Mouse (Mus musculus) CH12.LX (cell line): ENCODE data around the gene Zdhhc8. TPM values are rescaled to one million over a fixed set of nuclear protein-coding genes. Genes with fewer than 3 reads are reported as not detected.
A peak's percentile ranks its signal among the peaks of the same experiment; 100 is the strongest.

Experiments
- DNase-seq: peaks from one replicate; pipeline ENCODE4 v3.0.0-alpha.2; 2013; ENCODE audit errors: extremely low read depth
- H3K27ac ChIP-seq: 2 replicates; pipeline ENCODE4 v1.5.1; 2012; ENCODE audit warnings: low read depth, mild to moderate bottlenecking, control low read depth, moderate library complexity; ENCODE audit not compliant: insufficient read depth
- H3K27me3 ChIP-seq: replicated peaks from 2 replicates; pipeline ENCODE3; 2012; ENCODE audit warnings: inconsistent platforms
- H3K36me3 ChIP-seq, 2 experiments: replicated peaks in 1 of 2; 2 replicates each; pipeline versions ENCODE3 to v1.6.1; 2012; ENCODE audit warnings: inconsistent platforms in 1 of 2, low read length in 1 of 2, mild to moderate bottlenecking in 1 of 2, mixed read lengths in 1 of 2, moderate library complexity in 1 of 2; ENCODE audit not compliant: control insufficient read depth in 1 of 2, insufficient read depth in 1 of 2
- H3K4me1 ChIP-seq, 2 experiments: 2 replicates each; pipeline ENCODE4 v1.6.1; 2012; ENCODE audit warnings: inconsistent platforms in 1 of 2, moderate library complexity in 1 of 2; ENCODE audit not compliant: insufficient read depth in 2 of 2, control insufficient read depth in 1 of 2
- H3K4me2 ChIP-seq: 2 replicates; pipeline ENCODE4 v1.6.1; 2012; ENCODE audit warnings: low read depth, mild to moderate bottlenecking, control low read depth; ENCODE audit not compliant: poor library complexity, insufficient read depth, severe bottlenecking
- H3K4me3 ChIP-seq, 3 experiments: fragments of 150-350 bp in 1 of 3; sonication (generic) in 1 of 3; replicated peaks in 1 of 3; 2 replicates each; pipeline versions ENCODE3 to v1.5.1; 2011 to 2012; ENCODE audit warnings: low read depth in 2 of 3, low read length in 2 of 3, mild to moderate bottlenecking in 2 of 3, moderate library complexity in 2 of 3, control low read depth in 1 of 3, improper control_type of control experiment in 1 of 3, inconsistent platforms in 1 of 3, mixed read lengths in 1 of 3; ENCODE audit not compliant: poor library complexity in 1 of 3
- H3K79me2 ChIP-seq: replicated peaks from 2 replicates; pipeline ENCODE4 v1.6.1; 2012; ENCODE audit warnings: mild to moderate bottlenecking, moderate library complexity; ENCODE audit not compliant: control insufficient read depth, poor library complexity, insufficient read depth, severe bottlenecking; ENCODE audit errors: extremely low read depth
- H3K9ac ChIP-seq: 2 replicates; pipeline ENCODE4 v1.6.1; 2012; ENCODE audit warnings: low read depth, mild to moderate bottlenecking, control low read depth, moderate library complexity; ENCODE audit not compliant: insufficient read depth
- H3K9me3 ChIP-seq: replicated peaks from 2 replicates; pipeline ENCODE3; 2012; ENCODE audit warnings: low read length, inconsistent platforms, mixed read lengths
- BHLHE40 ChIP-seq: IDR thresholded peaks from 2 replicates; pipeline ENCODE4 v1.6.1; 2011; ENCODE audit warnings: mild to moderate bottlenecking, low read depth, low read length, improper control_type of control experiment
- CHD1 ChIP-seq: IDR thresholded peaks from 2 replicates; pipeline ENCODE4 v1.6.1; 2012; ENCODE audit warnings: low read depth, low read length, improper control_type of control experiment, inconsistent platforms
- E2F4 ChIP-seq: IDR thresholded peaks from 2 replicates; pipeline ENCODE4 v1.6.1; 2011; ENCODE audit warnings: low read depth, low read length, improper control_type of control experiment; ENCODE audit not compliant: insufficient replicate concordance
- HCFC1 ChIP-seq: IDR thresholded peaks from 2 replicates; pipeline ENCODE4 v1.6.1; 2012; ENCODE audit warnings: low read depth, mild to moderate bottlenecking, inconsistent platforms, low read length, improper control_type of control experiment
- JUN ChIP-seq: IDR thresholded peaks from 2 replicates; pipeline ENCODE4 v1.6.1; 2011; ENCODE audit warnings: low read depth, mild to moderate bottlenecking, low read length, improper control_type of control experiment, moderate library complexity; ENCODE audit not compliant: insufficient read depth
- JUND ChIP-seq: conservative IDR thresholded peaks from 2 replicates; pipeline ENCODE4 v1.6.1; 2011; ENCODE audit warnings: low read depth, low read length, improper control_type of control experiment
- MAX ChIP-seq: IDR thresholded peaks from 2 replicates; pipeline ENCODE4 v1.6.1; 2011; ENCODE audit warnings: low read length, improper control_type of control experiment
- MAZ ChIP-seq: IDR thresholded peaks from 2 replicates; pipeline ENCODE4 v1.6.1; 2012; ENCODE audit warnings: low read depth, mild to moderate bottlenecking, inconsistent platforms, low read length, improper control_type of control experiment, moderate library complexity
- MEF2A ChIP-seq: IDR thresholded peaks from 2 replicates; pipeline ENCODE4 v1.6.1; 2014; ENCODE audit warnings: low read depth, mild to moderate bottlenecking, inconsistent platforms, low read length, improper control_type of control experiment, borderline replicate concordance
- MXI1 ChIP-seq: IDR thresholded peaks from 2 replicates; pipeline ENCODE4 v1.6.1; 2011; ENCODE audit warnings: mild to moderate bottlenecking, low read depth, low read length, improper control_type of control experiment
- NRF1 ChIP-seq: IDR thresholded peaks from 2 replicates; pipeline ENCODE4 v1.6.1; 2014; ENCODE audit warnings: low read depth, mild to moderate bottlenecking, inconsistent platforms, low read length, improper control_type of control experiment, moderate library complexity
- PAX5 ChIP-seq: IDR thresholded peaks from 2 replicates; pipeline ENCODE4 v1.6.1; 2012; ENCODE audit warnings: low read length, inconsistent platforms, mixed read lengths
- POLR2A ChIP-seq: IDR thresholded peaks from 2 replicates; pipeline ENCODE4 v1.6.1; 2011; ENCODE audit warnings: low read depth, mild to moderate bottlenecking, improper control_type of control experiment, low read length
- RAD21 ChIP-seq: IDR thresholded peaks from 2 replicates; pipeline ENCODE4 v1.6.1; 2011; ENCODE audit warnings: low read depth, mild to moderate bottlenecking, low read length, improper control_type of control experiment, moderate library complexity
- RCOR1 ChIP-seq: conservative IDR thresholded peaks from 2 replicates; pipeline ENCODE4 v1.6.1; 2012; ENCODE audit warnings: low read depth, mild to moderate bottlenecking, inconsistent platforms, low read length, improper control_type of control experiment
- SMC3 ChIP-seq: IDR thresholded peaks from 2 replicates; pipeline ENCODE4 v1.6.1; 2011; ENCODE audit warnings: low read depth, low read length, improper control_type of control experiment
- TBP ChIP-seq: conservative IDR thresholded peaks from 2 replicates; pipeline ENCODE4 v1.6.1; 2011; ENCODE audit warnings: low read depth, low read length, improper control_type of control experiment
- TCF12 ChIP-seq: IDR thresholded peaks from 2 replicates; pipeline ENCODE4 v1.6.1; 2014; ENCODE audit warnings: low read depth, mild to moderate bottlenecking, inconsistent platforms, low read length, improper control_type of control experiment
- UBTF ChIP-seq: IDR thresholded peaks from 2 replicates; pipeline ENCODE4 v1.6.1; 2012; ENCODE audit warnings: low read depth, mild to moderate bottlenecking, inconsistent platforms, low read length, improper control_type of control experiment, moderate library complexity
- USF2 ChIP-seq: conservative IDR thresholded peaks from 2 replicates; pipeline ENCODE4 v1.6.1; 2011; ENCODE audit warnings: low read depth, low read length, improper control_type of control experiment
- ZNF384 ChIP-seq: IDR thresholded peaks from 2 replicates; pipeline ENCODE4 v1.6.1; 2012; ENCODE audit warnings: low read depth, low read length, improper control_type of control experiment, inconsistent platforms
- dilution Hi-C: fragments of 300-500 bp; cut with MboI; formaldehyde crosslinking; loops from 2 replicates; pipeline ENCODE4 v1.14.3; 2020; ENCODE audit warnings: low sequenced_read_pairs; ENCODE audit not compliant: extremely low pct_unique_long_range_greater_than_20kb, extremely low pct_ligation_motif_present
- in situ Hi-C: fragments of 300-500 bp; cut with MboI; formaldehyde crosslinking; loops from 3 replicates; pipeline ENCODE4 v1.14.3; 2019; ENCODE audit warnings: low sequenced_read_pairs, low pct_ligation_motif_present, low pct_unique_long_range_greater_than_20kb, mixed read lengths
- polyA plus RNA-seq: library from polyadenylated mRNA; unstranded; fragments of >175 nt; gene quantifications from 2 replicates; pipeline ENCODE4 v1.2.1, GENCODE M21; 2012; ENCODE audit warnings: low read depth; ENCODE audit not compliant: insufficient read length
- total RNA-seq, 2 experiments: library from RNA; depleted of rRNA; stranded (reverse); fragments of 300-350 nt in 1 of 2; fragments of >200 nt in 1 of 2; gene quantifications; 2 replicates each; pipeline ENCODE4 v1.2.3; 2012 to 2014

Zdhhc8 gene
- total RNA-seq (2012; rRNA removed) (10.3 and 12.1 TPM in 2 replicates), total RNA-seq (2014; rRNA removed) (3.2 and 3.6 TPM in 2 replicates), polyA plus RNA-seq (9.5 and 15.2 TPM in 2 replicates)

DNA sequence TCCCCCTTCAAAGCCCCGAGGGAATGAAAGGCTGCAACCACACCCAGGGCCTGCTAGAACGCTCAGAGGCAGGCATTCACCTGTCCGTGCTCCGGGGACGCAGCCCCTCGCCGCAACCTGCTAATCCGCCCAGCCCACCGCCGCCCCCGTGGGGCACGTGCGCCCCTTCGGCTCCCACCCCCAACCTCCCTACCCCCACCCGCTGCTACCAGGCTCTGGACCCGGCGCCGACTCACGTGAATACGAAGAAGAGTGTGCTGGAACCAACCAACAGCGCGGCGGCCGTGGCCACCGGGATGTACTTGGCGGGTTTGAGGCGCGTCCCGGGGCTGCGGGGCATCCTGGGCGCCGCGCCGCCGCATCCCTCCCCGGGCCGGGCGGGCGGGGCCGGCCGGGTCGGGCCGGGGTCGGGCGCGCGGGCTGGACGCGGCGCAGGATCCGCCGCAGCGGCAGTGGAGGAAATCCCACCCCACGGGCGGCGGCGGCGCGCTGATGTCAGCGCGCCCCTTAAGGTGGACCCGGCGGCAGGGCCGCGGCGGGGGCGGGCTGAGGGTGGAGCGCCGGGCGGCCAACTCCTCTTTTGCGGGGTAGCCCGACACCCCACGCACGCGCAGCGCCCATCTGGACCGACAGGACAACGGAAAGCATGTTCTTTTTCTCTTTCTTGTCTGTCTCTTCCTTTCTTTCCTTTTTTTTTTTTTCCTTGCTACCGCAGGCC is at the start of gene Zdhhc8:
Zdhhc8 (minus strand) TSS at position 466 of the 718 bp plus-strand sequence.
- H3K4me1 ChIP-seq = peaks cover 19 to 59% of the 10 kb centered on the region in 2 experiments
- no peaks in the 10 kb centered on the region for H3K9me3 ChIP-seq
- H3K27me3 ChIP-seq = no peaks in the 10 kb centered on the region
- in situ Hi-C loops (no loop called here), dilution Hi-C loops (no loop called here)
- TF ChIP-seq E2F4 (no peak), ZNF384 (no peak), UBTF (peak; percentile 63; the same call in 1 of the 2 replicates), RCOR1 (no peak), USF2 (no peak), MAX (no peak), MEF2A (no peak), MXI1 (peak; percentile 56; the same call in 1 of the 2 replicates), NRF1 (peak; percentile 81), RAD21 (no peak), CHD1 (no peak), JUND (no peak), TCF12 (no peak), BHLHE40 (peak; percentile 66), PAX5 (no peak), TBP (0 out of 2 replicates have a peak, but pooled peaks have one; percentile 6), SMC3 (no peak), POLR2A (peak; percentile 63; the same call in 1 of the 2 replicates), JUN (no peak), HCFC1 (no peak), MAZ (0 out of 2 replicates have a peak, but pooled peaks have one; percentile 13)
- peak within 1 kb of the TSS; percentile 45 for H3K4me2 ChIP-seq
- H3K36me3 ChIP-seq = peaks cover 18 to 45% of the 10 kb centered on the region in 2 experiments
- no peaks in the 10 kb centered on the region for H3K79me2 ChIP-seq
- H3K9ac ChIP-seq = peak within 1 kb of the TSS; percentile 84
- H3K27ac ChIP-seq = no peak within 1 kb of the TSS
- H3K4me3 ChIP-seq = peak within 1 kb of the TSS; percentile 61 to 79 (median 69)
- DNase-seq = no peak
